Comparison of ENCODE assay signal across 8 mouse cellular contexts in genomic region chr15:98173821-98174220, GRCm38 (mm10). TPM values are rescaled to one million over a fixed set of nuclear protein-coding genes. Genes with fewer than 3 reads are reported as not detected.
DNase-seq lines count a peak whose midpoint lies in the region; ATAC-seq and TF ChIP-seq lines count a peak whose summit lies in the region.

No protein-coding gene starts in this region.

- peaks cover 18% of the 10 kb centered on the region for H3K27me3 ChIP-seq in kidney, embryonic 14.5 days (ENCODE audit: control insufficient read depth, insufficient read depth, low read length)
- H3K27me3 ChIP-seq in MEL (ENCODE audit: control insufficient read depth in 1 of 2, insufficient read depth in 2 of 2, low read length in 2 of 2) = peaks cover 27 to 34% of the 10 kb centered on the region in 2 experiments
- H3K27me3 ChIP-seq in lung, postnatal 0 days (replicated peaks; ENCODE audit: insufficient read depth, low read length) = peaks cover 19% of the 10 kb centered on the region

- no peak overlapping the region for H3K4me2 ChIP-seq in kidney, embryonic 14.5 days (replicated peaks; ENCODE audit: low read depth, low read length)
- no peak overlapping the region for H3K4me2 ChIP-seq in lung, postnatal 0 days (replicated peaks; ENCODE audit: low read depth, low read length)

- no peaks in the 10 kb centered on the region for H3K4me1 ChIP-seq in kidney, embryonic 14.5 days (ENCODE audit: control insufficient read depth, insufficient read depth, low read length)
- no peaks in the 10 kb centered on the region for H3K4me1 ChIP-seq in MEL (ENCODE audit: control insufficient read depth in 1 of 2, insufficient read depth in 2 of 2, low read length in 2 of 2)
- H3K4me1 ChIP-seq in lung, postnatal 0 days (ENCODE audit: insufficient read depth, low read depth, low read length) = no peaks in the 10 kb centered on the region

- H3K36me3 ChIP-seq in kidney, embryonic 14.5 days (ENCODE audit: control insufficient read depth, insufficient read depth, low read length) = no peaks in the 10 kb centered on the region
- H3K36me3 ChIP-seq in MEL (ENCODE audit: control insufficient read depth in 1 of 2, insufficient read depth in 2 of 2, low read length in 2 of 2) = no peaks in the 10 kb centered on the region
- no peaks in the 10 kb centered on the region for H3K36me3 ChIP-seq in lung, postnatal 0 days (ENCODE audit: insufficient read depth, low read length)

- TF ChIP-seq CTCF in MEL (IDR thresholded peaks at IDR 0.05 in 2 of 3, conservative IDR thresholded peaks at IDR 0.05 in 1 of 3; ENCODE audit: control insufficient read depth in 1 of 3, insufficient read depth in 1 of 3, low read depth in 2 of 3, low read length in 3 of 3, poor library complexity in 1 of 3, severe bottlenecking in 1 of 3) = peak; percentile 20 to 97 (median 90); a peak in 4 of 6 replicates
- TF ChIP-seq CTCF in lung, postnatal 0 days (IDR thresholded peaks at IDR 0.05) = peak; percentile 70

- H3K9ac ChIP-seq in kidney, embryonic 14.5 days (ENCODE audit: low read depth, low read length) = no peak overlapping the region
- no peak overlapping the region for H3K9ac ChIP-seq in MEL (ENCODE audit: control insufficient read depth, low read depth, low read length, poor library complexity, severe bottlenecking)
- no peak overlapping the region for H3K9ac ChIP-seq in lung, postnatal 0 days (replicated peaks; ENCODE audit: low read depth)

- 40% methylated on average over 8 of the region's 8 CpGs for WGBS in kidney, embryonic 14.5 days
- 40% methylated on average over 8 of the region's 8 CpGs for WGBS in lung, postnatal 0 days

- no peak overlapping the region for H3K4me3 ChIP-seq in kidney, embryonic 14.5 days (ENCODE audit: low read length)
- H3K4me3 ChIP-seq in MEL (ENCODE audit: control insufficient read depth in 1 of 2, insufficient read depth in 1 of 2, low read depth in 2 of 2, low read length in 2 of 2) = no peak overlapping the region
- no peak overlapping the region for H3K4me3 ChIP-seq in lung, postnatal 0 days (ENCODE audit: low read depth, low read length)

- no peaks in the 10 kb centered on the region for H3K9me3 ChIP-seq in kidney, embryonic 14.5 days (ENCODE audit: control insufficient read depth, low read length)
- no peaks in the 10 kb centered on the region for H3K9me3 ChIP-seq in MEL (replicated peaks; ENCODE audit: insufficient read depth, low read length)
- no peaks in the 10 kb centered on the region for H3K9me3 ChIP-seq in lung, postnatal 0 days (ENCODE audit: low read length)

- 0 out of 2 replicates have a peak, but pooled peaks have one; percentile 7 for ATAC-seq in kidney, embryonic 14.5 days (ENCODE audit: low FRiP score, low TSS enrichment)
- ATAC-seq in inflammation-experienced regulatory T-cells, adult 6 months = peak; percentile 43
- no peak for ATAC-seq in lung, postnatal 0 days

- TF ChIP-seq RAD21 in MEL (IDR thresholded peaks at IDR 0.05; ENCODE audit: low read depth, low read length) = peak; percentile 94

- TF ChIP-seq EP300 in MEL (IDR thresholded peaks at IDR 0.05; ENCODE audit: low read depth in 1 of 2, low read length in 2 of 2) = no peak
- no peak for TF ChIP-seq EP300 in lung, postnatal 0 days (IDR thresholded peaks at IDR 0.05)

- H3K27ac ChIP-seq in kidney, embryonic 14.5 days (ENCODE audit: low read depth, low read length) = no peak overlapping the region
- no peak overlapping the region for H3K27ac ChIP-seq in MEL (ENCODE audit: control insufficient read depth, low read depth, low read length)
- no peak overlapping the region for H3K27ac ChIP-seq in lung, postnatal 0 days (ENCODE audit: low read length)

- no peak for TF ChIP-seq POLR2A in MEL (IDR thresholded peaks at IDR 0.05; ENCODE audit: control insufficient read depth in 1 of 2, insufficient read depth in 1 of 2, low read depth in 1 of 2, low read length in 2 of 2, poor library complexity in 1 of 2)

- no peak for DNase-seq in kidney, adult 18-20 months
- DNase-seq in MEL (ENCODE audit: low read depth, low spot score) = peak; percentile 86
- peak; percentile 83 for DNase-seq in cerebellum, adult 9-10 months
- peak; percentile 71 for DNase-seq in lung, postnatal 0 days (ENCODE audit: low spot score)
- no peak for DNase-seq in spleen, postnatal 36 days (ENCODE audit: low spot score in 2 of 2)
- DNase-seq in thymus, postnatal 36 days = no peak

- no peaks in the 10 kb centered on the region for H3K79me2 ChIP-seq in MEL (ENCODE audit: control insufficient read depth, insufficient read depth, low read length, poor library complexity)

TF ChIP-seq in MEL, 35 proteins besides CTCF, POLR2A, EP300 and RAD21:
- no peak for TF ChIP-seq USF1 (IDR thresholded peaks at IDR 0.05; ENCODE audit: low read depth, low read length)
- TF ChIP-seq KAT2A (conservative IDR thresholded peaks at IDR 0.05; ENCODE audit: low read depth, low read length) = no peak
- peak; percentile 29; the same call in 1 of the 2 replicates for TF ChIP-seq MYC (IDR thresholded peaks at IDR 0.05; ENCODE audit: low read depth, low read length)
- TF ChIP-seq JUND (IDR thresholded peaks at IDR 0.05; ENCODE audit: low read depth, low read length) = 0 out of 2 replicates have a peak, but pooled peaks have one; percentile 45
- peak; percentile 84 for TF ChIP-seq ZC3H11A (IDR thresholded peaks at IDR 0.05; ENCODE audit: low read depth, low read length)
- TF ChIP-seq TCF12 (IDR thresholded peaks at IDR 0.05; ENCODE audit: low read depth, low read length) = no peak
- TF ChIP-seq ELF1 (IDR thresholded peaks at IDR 0.05; ENCODE audit: low read depth, low read length) = no peak
- no peak for TF ChIP-seq MAFK (IDR thresholded peaks at IDR 0.05; ENCODE audit: borderline replicate concordance, low read depth, low read length)
- TF ChIP-seq POLR2AphosphoS2 (IDR thresholded peaks at IDR 0.05; ENCODE audit: low read length) = no peak
- peak; percentile 85 for TF ChIP-seq SMC3 (IDR thresholded peaks at IDR 0.05; ENCODE audit: low read depth, low read length)
- TF ChIP-seq MAZ (IDR thresholded peaks at IDR 0.05; ENCODE audit: low read depth, low read length) = 0 out of 2 replicates have a peak, but pooled peaks have one; percentile 28
- TF ChIP-seq ZNF384 (IDR thresholded peaks at IDR 0.05; ENCODE audit: low read depth, low read length) = peak; percentile 86

RNA-seq across cellular contexts. Expression of gene Ccdc184, which starts 6.9 kb away (rescaled TPM):
- 0.99 and 1.2 TPM in 2 replicates for polyA plus RNA-seq in kidney, embryonic 14.5 days (2014; fragmentation: Nextera tagmentation; extraction: Ambion mirVana)
- not detected in 2 replicates for total RNA-seq in MEL (2012; rRNA removed)
- polyA plus RNA-seq in MEL (2012; ENCODE audit: insufficient read depth in 1 of 2, insufficient read length in 2 of 2, low read depth in 1 of 2, low replicate concordance in 2 of 2, missing spikeins in 1 of 2) = under 1 TPM in 1 of 2 experiments, not detected in 1; 0.52 TPM
- under 1 TPM; 0.25 to 0.91 (median 0.36) TPM for polyA plus RNA-seq in inflammation-experienced regulatory T-cells, adult 6 months (2017; shearing (Covaris generic))
- 0.04 and 0.07 TPM in 2 replicates for polyA plus RNA-seq in lung, postnatal 0 days (2015; fragmentation: Nextera tagmentation; extraction: Ambion mirVana)

RNA-seq across cellular contexts. Expression of gene Asb8, which starts 8.4 kb away (rescaled TPM):
- polyA plus RNA-seq in kidney, embryonic 14.5 days (2014; fragmentation: Nextera tagmentation; extraction: Ambion mirVana) = 40.6 and 52.6 TPM in 2 replicates
- 28.7 and 33.1 TPM in 2 replicates for total RNA-seq in MEL (2012; rRNA removed)
- polyA plus RNA-seq in MEL (2012; ENCODE audit: insufficient read depth in 1 of 2, insufficient read length in 2 of 2, low read depth in 1 of 2, low replicate concordance in 2 of 2, missing spikeins in 1 of 2) = 10 to 100 TPM in 1 of 2 experiments, not detected in 1; 38.2 TPM
- 10 to 100 TPM; 37.1 to 44.9 (median 41.2) TPM for polyA plus RNA-seq in inflammation-experienced regulatory T-cells, adult 6 months (2017; shearing (Covaris generic))
- 40.3 and 42.3 TPM in 2 replicates for polyA plus RNA-seq in lung, postnatal 0 days (2015; fragmentation: Nextera tagmentation; extraction: Ambion mirVana)

RNA-seq across cellular contexts. Expression of gene Olfr288, which starts 21.5 kb away (rescaled TPM):
- polyA plus RNA-seq in kidney, embryonic 14.5 days (2014; fragmentation: Nextera tagmentation; extraction: Ambion mirVana) = not detected in 2 replicates
- not detected in 2 replicates for total RNA-seq in MEL (2012; rRNA removed)
- not detected for polyA plus RNA-seq in MEL (2012; ENCODE audit: insufficient read depth in 1 of 2, insufficient read length in 2 of 2, low read depth in 1 of 2, low replicate concordance in 2 of 2, missing spikeins in 1 of 2)
- polyA plus RNA-seq in inflammation-experienced regulatory T-cells, adult 6 months (2017; shearing (Covaris generic)) = not detected
- polyA plus RNA-seq in lung, postnatal 0 days (2015; fragmentation: Nextera tagmentation; extraction: Ambion mirVana) = not detected in 2 replicates

RNA-seq across cellular contexts. Expression of gene Gm44579, which starts 47.0 kb away (rescaled TPM):
- not detected in 2 replicates for polyA plus RNA-seq in kidney, embryonic 14.5 days (2014; fragmentation: Nextera tagmentation; extraction: Ambion mirVana)
- total RNA-seq in MEL (2012; rRNA removed) = not detected in 2 replicates
- polyA plus RNA-seq in MEL (2012; ENCODE audit: insufficient read depth in 1 of 2, insufficient read length in 2 of 2, low read depth in 1 of 2, low replicate concordance in 2 of 2, missing spikeins in 1 of 2) = not detected
- not detected for polyA plus RNA-seq in inflammation-experienced regulatory T-cells, adult 6 months (2017; shearing (Covaris generic))
- polyA plus RNA-seq in lung, postnatal 0 days (2015; fragmentation: Nextera tagmentation; extraction: Ambion mirVana) = not detected in 2 replicates

RNA-seq across cellular contexts. Expression of gene Olfr287, which starts 47.0 kb away (rescaled TPM):
- not detected in 2 replicates for polyA plus RNA-seq in kidney, embryonic 14.5 days (2014; fragmentation: Nextera tagmentation; extraction: Ambion mirVana)
- not detected in 2 replicates for total RNA-seq in MEL (2012; rRNA removed)
- not detected for polyA plus RNA-seq in MEL (2012; ENCODE audit: insufficient read depth in 1 of 2, insufficient read length in 2 of 2, low read depth in 1 of 2, low replicate concordance in 2 of 2, missing spikeins in 1 of 2)
- not detected for polyA plus RNA-seq in inflammation-experienced regulatory T-cells, adult 6 months (2017; shearing (Covaris generic))
- not detected in 2 replicates for polyA plus RNA-seq in lung, postnatal 0 days (2015; fragmentation: Nextera tagmentation; extraction: Ambion mirVana)

Comparison
In these comparisons a context has a peak if more than half of its experiments do, and no peak if none do; other contexts are left out.
1. DNase-seq: peak in MEL (single experiment), cerebellum, adult 9-10 months (single experiment) and lung, postnatal 0 days (single experiment); none in kidney, adult 18-20 months (single experiment), spleen, postnatal 36 days (0 of 2) and thymus, postnatal 36 days (0 of 2).